Mouse (Mus musculus) brain, adult 2 months (tissue): ENCODE measurements at regions not wholly inside any gene's neighbourhood (a gene's known extent, or its start where the extent isn't known, plus 50 kb on each side); places are given as distances from the start of the nearest gene placed in this dataset.

Source experiments
- DNase-seq: peaks from one replicate; pipeline ENCODE4 v3.0.0; 2011; ENCODE audit warnings: low read depth, low spot score

GRCm38 (mm10) chr14:105426597-105427334 is 168.4 kb downstream of the Ndfip2 start:
- peak; percentile 16 for DNase-seq

DNA sequence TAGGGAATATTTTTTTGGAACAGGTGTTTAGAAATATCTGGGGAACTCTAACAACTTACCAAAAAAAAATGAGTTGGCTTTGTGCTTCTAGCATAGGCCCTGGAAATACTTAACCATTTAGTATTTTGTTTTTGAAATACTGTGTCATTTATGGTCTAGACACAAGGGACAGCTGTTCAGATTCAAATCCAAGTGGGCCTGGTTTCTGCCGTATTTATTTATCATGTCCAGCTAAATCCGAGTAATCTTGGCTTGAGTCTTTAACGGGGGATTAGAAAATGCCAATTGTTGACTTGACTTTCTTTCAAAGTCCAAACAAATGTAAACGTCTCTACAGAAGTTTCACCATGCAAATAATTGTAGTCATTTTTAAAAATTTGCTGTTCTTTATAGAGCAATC is 159.6 kb downstream of the Ndfip2 start:
- no peak for DNase-seq

DNA sequence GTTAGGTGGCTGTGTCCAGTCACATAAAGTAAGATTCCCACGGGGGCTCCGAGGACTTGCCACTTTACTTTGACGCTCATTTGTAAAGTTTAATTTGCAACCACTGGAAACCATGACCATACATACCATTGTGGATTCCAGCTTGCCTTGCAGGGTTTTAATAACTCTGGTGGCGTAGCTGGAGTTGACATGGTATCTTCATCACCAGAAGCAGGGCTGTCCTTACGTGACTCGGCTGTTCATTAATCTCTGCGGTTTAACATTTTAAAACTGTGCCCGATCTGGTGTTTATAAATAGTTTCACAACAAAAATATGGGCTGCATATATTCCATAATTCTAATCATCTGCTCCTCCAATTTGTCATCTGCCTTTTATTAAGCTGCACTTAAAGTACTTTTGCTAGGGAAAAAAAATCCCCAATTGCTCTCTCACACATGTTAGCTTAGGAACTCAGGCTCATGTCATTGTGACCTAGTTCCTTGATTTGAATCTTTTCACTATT is 159.1 kb downstream of the Ndfip2 start:
- no peak for DNase-seq

DNA sequence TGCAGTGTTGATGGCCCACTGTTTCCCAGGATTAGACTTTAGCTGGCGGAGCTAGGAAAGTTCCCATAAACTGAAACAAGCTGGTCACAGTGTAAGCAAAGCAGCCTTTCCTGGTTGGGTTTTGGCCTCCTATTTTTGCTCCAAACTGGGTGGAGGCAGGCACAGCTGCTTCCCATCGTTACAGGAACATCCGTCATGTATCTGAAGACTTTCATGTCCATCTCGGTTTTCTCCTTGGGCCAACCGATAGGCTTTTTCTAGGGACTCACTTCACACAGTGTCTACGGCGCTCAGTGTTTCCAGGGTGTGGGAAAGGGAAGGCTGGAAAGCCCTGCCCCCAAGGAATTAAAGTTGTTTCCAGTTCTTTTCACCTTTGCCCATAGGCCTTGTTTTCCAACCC is 158.6 kb downstream of the Ndfip2 start:
- no peak for DNase-seq

GRCm38 (mm10) chr14:105404662-105405061 is 146.3 kb downstream of the Ndfip2 start:
- DNase-seq, result no peak

- no peak for DNase-seq
Observed at GRCm38 (mm10) chr14:105404241-105404640, 145.9 kb downstream of the Ndfip2 start.

GRCm38 (mm10) chr14:105403256-105403655 is 144.9 kb downstream of the Ndfip2 start:
- DNase-seq, result no peak

GRCm38 (mm10) chr14:105402556-105402955 is 144.2 kb downstream of the Ndfip2 start:
- no peak for DNase-seq

DNA sequence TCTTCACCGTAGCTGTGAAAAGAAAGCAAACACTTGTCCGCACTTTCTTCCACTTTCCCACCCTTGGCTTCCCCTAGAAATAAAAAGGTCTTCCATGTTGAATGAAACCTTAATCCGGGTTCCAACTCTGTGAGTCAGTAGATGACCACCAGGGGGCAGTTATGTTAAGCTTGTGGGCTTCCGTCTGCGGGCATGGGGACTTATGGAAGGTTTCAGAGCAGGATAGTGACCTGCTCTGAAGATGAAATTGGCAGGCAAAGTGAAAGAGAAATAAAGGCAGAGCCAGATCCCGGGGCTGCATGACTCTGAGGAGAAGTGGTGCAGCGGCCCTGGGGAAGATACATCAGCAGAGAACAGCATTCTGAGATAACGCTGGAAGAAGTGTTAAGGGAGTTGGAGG is 139.1 kb downstream of the Ndfip2 start:
- peak; percentile 86 for DNase-seq

- DNase-seq, result no peak
Observed at GRCm38 (mm10) chr14:105392079-105392813, 133.9 kb downstream of the Ndfip2 start.

DNA sequence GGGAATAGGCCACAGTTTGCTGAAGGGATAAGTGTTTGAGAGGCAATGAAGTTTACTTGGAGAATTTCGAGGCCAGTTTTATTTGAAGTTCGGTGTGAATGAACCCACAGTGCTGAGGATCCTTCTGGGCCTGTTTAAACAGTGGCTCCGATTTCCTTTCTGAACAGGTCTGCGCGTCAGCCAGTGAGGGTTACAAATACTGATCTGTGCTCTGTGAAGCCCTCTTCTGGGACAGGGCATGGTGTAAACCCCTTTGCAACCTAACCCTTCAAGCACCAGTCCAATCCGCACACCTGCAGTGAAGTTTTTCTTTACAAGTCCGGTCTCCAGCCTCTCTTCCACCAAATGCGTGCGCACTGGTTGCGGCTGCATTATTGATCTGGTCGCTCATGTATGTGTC is 133.1 kb downstream of the Ndfip2 start:
- DNase-seq, result no peak

GRCm38 (mm10) chr14:105385119-105385518 is 126.7 kb downstream of the Ndfip2 start:
- no peak for DNase-seq

GRCm38 (mm10) chr14:105383382-105383781 is 125.0 kb downstream of the Ndfip2 start:
- DNase-seq, result no peak

- no peak for DNase-seq
Observed at GRCm38 (mm10) chr14:105380101-105380500, 121.7 kb downstream of the Ndfip2 start.

- DNase-seq, result peak; percentile 30
Observed at GRCm38 (mm10) chr14:105377770-105378169, 119.4 kb downstream of the Ndfip2 start.

DNA sequence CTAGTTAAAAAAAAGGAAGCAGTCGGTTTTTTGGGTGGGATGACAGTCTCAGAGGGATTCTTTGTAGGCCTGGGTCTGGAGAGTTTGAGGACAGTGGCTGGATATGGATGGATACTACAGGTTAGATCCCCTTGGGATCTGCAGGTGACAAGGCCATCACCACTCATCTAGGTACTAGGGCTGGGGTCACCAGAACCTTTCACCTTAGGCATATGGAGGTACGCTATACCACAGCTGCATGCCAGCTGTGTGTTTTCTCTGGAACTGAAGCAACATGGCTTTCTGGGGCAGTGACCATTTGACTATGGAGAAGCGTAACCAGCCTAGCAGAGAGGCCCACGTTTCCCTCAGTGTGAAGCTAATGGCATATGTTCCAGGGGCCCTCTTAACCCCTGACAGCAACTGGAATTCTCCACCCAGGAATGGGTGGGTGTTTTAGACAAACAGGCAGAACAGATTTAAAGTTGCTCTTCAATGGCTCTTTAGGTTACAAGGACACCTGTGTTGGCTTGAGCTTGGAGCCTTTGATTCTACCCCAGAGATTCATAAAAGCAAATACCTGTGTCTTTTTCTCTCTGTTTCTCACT is 118.8 kb downstream of the Ndfip2 start:
- no peak for DNase-seq

DNA sequence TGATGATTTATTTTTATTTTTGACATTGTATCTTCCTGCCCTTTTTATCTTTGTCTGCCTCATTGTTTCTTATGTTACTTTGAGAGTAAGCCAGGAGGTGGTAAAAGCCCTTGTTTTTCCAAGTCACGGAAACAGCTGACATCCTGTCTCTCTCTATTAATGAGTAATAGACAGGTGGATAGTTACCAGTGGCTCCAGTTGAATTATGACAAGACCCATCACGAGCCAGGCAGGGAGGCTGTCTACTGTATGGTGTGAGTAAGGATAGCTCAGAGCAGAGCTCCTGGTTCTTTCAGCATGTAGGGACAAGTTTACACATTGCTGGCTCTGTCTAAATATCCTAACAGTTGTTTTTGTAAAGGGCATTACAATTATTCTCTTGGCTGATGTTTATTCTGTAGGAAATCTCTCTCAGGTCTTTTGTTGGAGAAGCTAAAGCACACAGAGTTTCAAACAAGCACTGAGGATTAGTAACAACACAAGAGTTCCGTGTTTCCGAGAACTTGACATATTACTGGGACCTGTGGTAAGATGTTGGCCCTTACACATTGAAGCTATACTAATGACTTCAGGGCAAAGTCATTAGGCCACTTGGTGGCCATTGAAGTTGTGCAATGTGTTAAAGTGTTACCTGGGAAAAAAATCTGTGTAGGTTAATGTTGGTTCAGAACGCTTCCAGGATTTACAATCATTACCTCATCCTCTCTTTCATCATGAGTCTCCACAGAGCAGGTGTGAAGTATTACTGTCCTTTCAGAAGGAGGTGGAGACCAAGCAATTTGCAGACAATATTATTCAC is 111.5 kb downstream of the Ndfip2 start:
- DNase-seq, result no peak

- no peak for DNase-seq
Observed at GRCm38 (mm10) chr14:105360530-105360929, 102.2 kb downstream of the Ndfip2 start.

GRCm38 (mm10) chr14:105359829-105360228 is 101.5 kb downstream of the Ndfip2 start:
- no peak for DNase-seq
